ENCODE assay signal across 12 mouse cellular contexts in genomic region chr1:194281941-194282340, GRCm38 (mm10).
DNase-seq lines count a peak whose midpoint lies in the region.
"Had no signal": no experiment of that assay in that cellular context is flagged by ENCODE, and none has a peak within 500 bp of the region (broad histone marks: within the 10 kb centered on the region; RNA-seq: fewer than 3 reads in every experiment).

No protein-coding gene starts in this region.

- DNase-seq in adrenal gland, adult 2 months: peak; percentile 21
- DNase-seq in adrenal gland, postnatal 4 days (ENCODE audit: low spot score in 2 of 2): no peak
- DNase-seq in layer of hippocampus, adult 8-10 months (ENCODE audit: low spot score in 2 of 2): peak; percentile 15 to 19
- no peak for DNase-seq in layer of hippocampus, postnatal 25 days (ENCODE audit: extremely low spot score in 1 of 2, low spot score in 1 of 2)
- peak; percentile 13 for DNase-seq in adrenal gland, adult 8-10 months
- DNase-seq in adrenal gland, postnatal 36 days: peak; percentile 13 to 18
- DNase-seq in lung, postnatal 4 days: no peak
- DNase-seq: cerebellum, adult 2 months; cerebellum, postnatal 10 days; forebrain, postnatal 0 days; gastrocnemius, postnatal 14 days; heart, adult 2 months had no signal

Comparison
In these comparisons a context has a peak if more than half of its experiments do, and no peak if none do; other contexts are left out.
1. DNase-seq: peak in adrenal gland, adult 2 months (single experiment), layer of hippocampus, adult 8-10 months (2 of 2), adrenal gland, adult 8-10 months (single experiment) and adrenal gland, postnatal 36 days (2 of 2); none in adrenal gland, postnatal 4 days (0 of 2), layer of hippocampus, postnatal 25 days (0 of 2) and lung, postnatal 4 days (0 of 2).